Mouse (Mus musculus): ENCODE measurements at regions not wholly inside any gene's neighbourhood (a gene's known extent, or its start where the extent isn't known, plus 50 kb on each side); places are given as distances from the start of the nearest gene placed in this dataset.

GRCm38 (mm10) chr2:131436149-131436548, 55.1 kb upstream of the Smox start:
- no peak overlapping the region for H3K27ac ChIP-seq
- no peak overlapping the region for H3K4me2 ChIP-seq (ENCODE audit: low read depth, low read length)
- no peaks in the 10 kb centered on the region for H3K27me3 ChIP-seq (ENCODE audit: insufficient read depth, low read length)
- DNase-seq (ENCODE audit: low spot score) (no peak), ATAC-seq (no peak)
- TF ChIP-seq CTCF (IDR thresholded peaks at IDR 0.05; ENCODE audit: low read depth): no peak
- no peaks in the 10 kb centered on the region for H3K36me3 ChIP-seq (ENCODE audit: insufficient read depth, low read length)
- no peak overlapping the region for H3K4me3 ChIP-seq (ENCODE audit: low read length)
- no peaks in the 10 kb centered on the region for H3K4me1 ChIP-seq (ENCODE audit: insufficient read depth, low read length)
- H3K9me3 ChIP-seq (ENCODE audit: low read length): no peaks in the 10 kb centered on the region
- H3K9ac ChIP-seq (replicated peaks; ENCODE audit: low read length): no peak overlapping the region
- 89% methylated on average over 9 of the region's 9 CpGs for WGBS

- no peak for ATAC-seq
- Histone ChIP-seq H3K9ac (replicated peaks; ENCODE audit: low read length) (no peak overlapping the region), H3K4me1 (ENCODE audit: insufficient read depth, low read length) (no peaks in the 10 kb centered on the region), H3K4me3 (ENCODE audit: low read length) (no peak overlapping the region), H3K9me3 (ENCODE audit: low read length) (no peaks in the 10 kb centered on the region), H3K4me2 (ENCODE audit: low read depth, low read length) (no peak overlapping the region), H3K36me3 (ENCODE audit: insufficient read depth, low read length) (no peaks in the 10 kb centered on the region), H3K27ac (no peak overlapping the region), H3K27me3 (ENCODE audit: insufficient read depth, low read length) (no peaks in the 10 kb centered on the region)
- 77% methylated on average over 4 of the region's 4 CpGs for WGBS
- DNase-seq (ENCODE audit: low spot score): no peak
- no peak for TF ChIP-seq CTCF (IDR thresholded peaks at IDR 0.05; ENCODE audit: low read depth)
Observed at GRCm38 (mm10) chr2:131430474-131430873, 60.8 kb upstream of the Smox start.

- no peaks in the 10 kb centered on the region for H3K4me1 ChIP-seq (ENCODE audit: insufficient read depth, low read length)
- no peaks in the 10 kb centered on the region for H3K9me3 ChIP-seq (ENCODE audit: low read length)
- TF ChIP-seq CTCF (IDR thresholded peaks at IDR 0.05; ENCODE audit: low read depth): no peak
- no peak overlapping the region for H3K9ac ChIP-seq (replicated peaks; ENCODE audit: low read length)
- H3K4me2 ChIP-seq (ENCODE audit: low read depth, low read length): no peak overlapping the region
- ATAC-seq: no peak
- H3K36me3 ChIP-seq (ENCODE audit: insufficient read depth, low read length): no peaks in the 10 kb centered on the region
- no peaks in the 10 kb centered on the region for H3K27me3 ChIP-seq (ENCODE audit: insufficient read depth, low read length)
- no peak for DNase-seq (ENCODE audit: low spot score)
- no peak overlapping the region for H3K27ac ChIP-seq
- WGBS: 78% methylated on average over 4 of the region's 4 CpGs
- no peak overlapping the region for H3K4me3 ChIP-seq (ENCODE audit: low read length)
Observed at GRCm38 (mm10) chr2:131428089-131428488, 63.2 kb upstream of the Smox start.

- H3K9ac ChIP-seq (replicated peaks; ENCODE audit: low read length): no peak overlapping the region
- H3K4me2 ChIP-seq (ENCODE audit: low read depth, low read length): no peak overlapping the region
- no peak overlapping the region for H3K27ac ChIP-seq
- H3K4me1 ChIP-seq (ENCODE audit: insufficient read depth, low read length): no peaks in the 10 kb centered on the region
- no peak for ATAC-seq
- no peaks in the 10 kb centered on the region for H3K36me3 ChIP-seq (ENCODE audit: insufficient read depth, low read length)
- H3K4me3 ChIP-seq (ENCODE audit: low read length): no peak overlapping the region
- no peaks in the 10 kb centered on the region for H3K9me3 ChIP-seq (ENCODE audit: low read length)
- no peaks in the 10 kb centered on the region for H3K27me3 ChIP-seq (ENCODE audit: insufficient read depth, low read length)
- no peak for DNase-seq (ENCODE audit: low spot score)
- TF ChIP-seq CTCF (IDR thresholded peaks at IDR 0.05; ENCODE audit: low read depth): no peak
Observed at GRCm38 (mm10) chr2:131426941-131427340, 64.4 kb upstream of the Smox start.

GRCm38 (mm10) chr2:131423616-131424320, 67.5 kb upstream of the Smox start:
- Histone ChIP-seq H3K36me3 (ENCODE audit: insufficient read depth, low read length) (no peaks in the 10 kb centered on the region), H3K9me3 (ENCODE audit: low read length) (no peaks in the 10 kb centered on the region), H3K4me1 (ENCODE audit: insufficient read depth, low read length) (no peaks in the 10 kb centered on the region), H3K9ac (replicated peaks; ENCODE audit: low read length) (no peak overlapping the region), H3K27me3 (ENCODE audit: insufficient read depth, low read length) (no peaks in the 10 kb centered on the region), H3K4me2 (ENCODE audit: low read depth, low read length) (no peak overlapping the region), H3K27ac (no peak overlapping the region), H3K4me3 (ENCODE audit: low read length) (no peak overlapping the region)
- TF ChIP-seq CTCF (IDR thresholded peaks at IDR 0.05; ENCODE audit: low read depth): no peak
- no peak for DNase-seq (ENCODE audit: low spot score)
- no peak for ATAC-seq
- WGBS: 77% methylated on average over 11 of the region's 11 CpGs

- TF ChIP-seq CTCF (IDR thresholded peaks at IDR 0.05; ENCODE audit: low read depth): peak; percentile 74
- peak overlapping the region; percentile 37; the same call in 1 of the 2 replicates for H3K9ac ChIP-seq (replicated peaks; ENCODE audit: low read length)
- no peaks in the 10 kb centered on the region for H3K9me3 ChIP-seq (ENCODE audit: low read length)
- peak overlapping the region; percentile 90 for H3K4me2 ChIP-seq (ENCODE audit: low read depth, low read length)
- 1% methylated on average over 13 of the region's 13 CpGs for WGBS
- H3K4me3 ChIP-seq (ENCODE audit: low read length): peak overlapping the region; percentile 48
- peak overlapping the region; percentile 65; the same call in 1 of the 2 replicates for H3K27ac ChIP-seq
- no peaks in the 10 kb centered on the region for H3K27me3 ChIP-seq (ENCODE audit: insufficient read depth, low read length)
- peak; percentile 95 for ATAC-seq
- H3K4me1 ChIP-seq (ENCODE audit: insufficient read depth, low read length): no peaks in the 10 kb centered on the region
- H3K36me3 ChIP-seq (ENCODE audit: insufficient read depth, low read length): no peaks in the 10 kb centered on the region
- DNase-seq (ENCODE audit: low spot score): peak; percentile 89
Observed at GRCm38 (mm10) chr2:131422907-131423445, 68.3 kb upstream of the Smox start.

GRCm38 (mm10) chr2:131418130-131418529, 65.4 kb upstream of the Rnf24 start:
- ATAC-seq (no peak), DNase-seq (ENCODE audit: low spot score) (no peak)
- Histone ChIP-seq H3K9ac (replicated peaks; ENCODE audit: low read length) (no peak overlapping the region), H3K27ac (no peak overlapping the region), H3K4me1 (ENCODE audit: insufficient read depth, low read length) (no peaks in the 10 kb centered on the region), H3K27me3 (ENCODE audit: insufficient read depth, low read length) (no peaks in the 10 kb centered on the region), H3K4me2 (ENCODE audit: low read depth, low read length) (no peak overlapping the region), H3K4me3 (ENCODE audit: low read length) (no peak overlapping the region), H3K36me3 (ENCODE audit: insufficient read depth, low read length) (no peaks in the 10 kb centered on the region), H3K9me3 (ENCODE audit: low read length) (no peaks in the 10 kb centered on the region)
- TF ChIP-seq CTCF (IDR thresholded peaks at IDR 0.05; ENCODE audit: low read depth): no peak
- WGBS: 78% methylated on average over 7 of the region's 7 CpGs

Data from hindbrain, postnatal 0 days (tissue).